Mouse (Mus musculus) spleen, adult 12 weeks (tissue): Measurements from ENCODE around the gene Bzw1.
"Not testable (repeated sequence)": the region's sequence is repeated elsewhere in the genome, so short reads cannot be mapped to it uniquely, and the experiment has no call there.

Experiments used
- DNase-seq: peaks from one replicate; pipeline ENCODE4 v3.0.0; 2022; ENCODE audit warnings: low spot score

The Bzw1 gene

GRCm38 (mm10) chr1:58392652-58393283 is at the start of gene Bzw1:
Gene Bzw1 (plus strand): TSS chr1:58392898.
- peak; percentile 84 for DNase-seq

- DNase-seq: no peak
These were observed 48.8 kb upstream of the Bzw1 start for GRCm38 (mm10) chr1:58343861-58344260.

- DNase-seq: no peak
These were observed 48.1 kb upstream of the Bzw1 start for GRCm38 (mm10) chr1:58344570-58344969.

- no peak for DNase-seq
These were observed 46.5 kb upstream of the Bzw1 start for GRCm38 (mm10) chr1:58346159-58346558.

- no peak for DNase-seq
These were observed 44.0 kb upstream of the Bzw1 start for GRCm38 (mm10) chr1:58348712-58349111.

- DNase-seq: no peak
These were observed 39.3 kb upstream of the Bzw1 start for GRCm38 (mm10) chr1:58353238-58353893.

- no peak for DNase-seq
These were observed 33.5 kb upstream of the Bzw1 start for GRCm38 (mm10) chr1:58358958-58359901.

- DNase-seq: no peak
These were observed 30.4 kb upstream of the Bzw1 start for GRCm38 (mm10) chr1:58362296-58362695.

- no peak for DNase-seq
These were observed 28.1 kb upstream of the Bzw1 start for GRCm38 (mm10) chr1:58364551-58364950.

- no peak for DNase-seq
These were observed 26.9 kb upstream of the Bzw1 start for GRCm38 (mm10) chr1:58365829-58366228.

- DNase-seq: no peak
These were observed 25.8 kb upstream of the Bzw1 start for GRCm38 (mm10) chr1:58366737-58367471.

- DNase-seq: no peak
These were observed 23.0 kb upstream of the Bzw1 start for GRCm38 (mm10) chr1:58369716-58370115.

GRCm38 (mm10) chr1:58374266-58374665 is 18.4 kb upstream of the Bzw1 start:
- not testable (repeated sequence) for DNase-seq

GRCm38 (mm10) chr1:58375574-58376147 is 17.0 kb upstream of the Bzw1 start:
- no peak for DNase-seq

- DNase-seq: no peak
These were observed 10.0 kb upstream of the Bzw1 start for GRCm38 (mm10) chr1:58382586-58383281.

- no peak for DNase-seq
These were observed 1.1 kb upstream of the Bzw1 start for GRCm38 (mm10) chr1:58391421-58392267.

GRCm38 (mm10) chr1:58392268-58392651 is 438 bp upstream of the Bzw1 start:
- no peak for DNase-seq

- DNase-seq: peak; percentile 54
These were observed 842 bp downstream of the Bzw1 start for GRCm38 (mm10) chr1:58393284-58394195.

GRCm38 (mm10) chr1:58395341-58395740 is 2.6 kb downstream of the Bzw1 start:
- no peak for DNase-seq
